Mouse (Mus musculus): Measurements from ENCODE around the gene Bglap3.

- TF ChIP-seq CTCF (IDR thresholded peaks at IDR 0.05; ENCODE audit: control insufficient read depth, insufficient read depth, insufficient replicate concordance, low read depth, low read length), result no peak
- no peak for TF ChIP-seq POLR2A (IDR thresholded peaks at IDR 0.05; ENCODE audit: control insufficient read depth, low read depth, low read length)
Measured at GRCm38 (mm10) chr3:88407529-88407928, 35.0 kb upstream of the Bglap3 start.
